Mouse (Mus musculus) urinary bladder, postnatal 36 days (tissue): ENCODE measurements around the gene Igfbp2.
A peak's percentile ranks its signal among the peaks of the same experiment; 100 is the strongest.

Experiments used
- DNase-seq, 2 experiments: peaks; one replicate each; pipeline ENCODE4 v3.0.0; 2022; ENCODE audit warnings: low spot score in 2 of 2, mixed read lengths in 1 of 2

Igfbp2 gene

GRCm38 (mm10) chr1:72823751-72824706 is at the start of gene Igfbp2:
Igfbp2 (plus strand) TSS chr1:72824503.
- DNase-seq, result peak; percentile 35 to 58

GRCm38 (mm10) chr1:72778789-72779188 is 45.5 kb upstream of the Igfbp2 start:
- DNase-seq, result peak in 1 of 2 experiments; percentile 2

GRCm38 (mm10) chr1:72780720-72781119 is 43.6 kb upstream of the Igfbp2 start:
- DNase-seq, result no peak

GRCm38 (mm10) chr1:72783341-72783740 is 41.0 kb upstream of the Igfbp2 start:
- DNase-seq, result no peak

GRCm38 (mm10) chr1:72784018-72784417 is 40.3 kb upstream of the Igfbp2 start:
- DNase-seq, result no peak

GRCm38 (mm10) chr1:72790670-72791069 is 33.6 kb upstream of the Igfbp2 start:
- no peak for DNase-seq

GRCm38 (mm10) chr1:72791743-72792142 is 32.6 kb upstream of the Igfbp2 start:
- no peak for DNase-seq

- DNase-seq, result no peak
These were observed 32.0 kb upstream of the Igfbp2 start for GRCm38 (mm10) chr1:72792262-72792661.

- no peak for DNase-seq
These were observed 31.1 kb upstream of the Igfbp2 start for GRCm38 (mm10) chr1:72793230-72793629.

- DNase-seq, result no peak
These were observed 28.2 kb upstream of the Igfbp2 start for GRCm38 (mm10) chr1:72796128-72796527.

- no peak for DNase-seq
These were observed 27.1 kb upstream of the Igfbp2 start for GRCm38 (mm10) chr1:72797102-72797665.

- no peak for DNase-seq
These were observed 25.9 kb upstream of the Igfbp2 start for GRCm38 (mm10) chr1:72798441-72798840.

GRCm38 (mm10) chr1:72804031-72804430 is 20.3 kb upstream of the Igfbp2 start:
- DNase-seq, result no peak

GRCm38 (mm10) chr1:72805037-72805436 is 19.3 kb upstream of the Igfbp2 start:
- no peak for DNase-seq

GRCm38 (mm10) chr1:72805476-72806043 is 18.7 kb upstream of the Igfbp2 start:
- no peak for DNase-seq

- DNase-seq, result no peak
These were observed 18.2 kb upstream of the Igfbp2 start for GRCm38 (mm10) chr1:72806044-72806584.

- no peak for DNase-seq
These were observed 15.0 kb upstream of the Igfbp2 start for GRCm38 (mm10) chr1:72809304-72809703.

GRCm38 (mm10) chr1:72809951-72810675 is 14.2 kb upstream of the Igfbp2 start:
- DNase-seq, result no peak

- no peak for DNase-seq
These were observed 13.2 kb upstream of the Igfbp2 start for GRCm38 (mm10) chr1:72811061-72811460.

- no peak for DNase-seq
These were observed 11.1 kb upstream of the Igfbp2 start for GRCm38 (mm10) chr1:72813089-72813638.

- DNase-seq, result no peak
These were observed 10.5 kb upstream of the Igfbp2 start for GRCm38 (mm10) chr1:72813639-72814403.
